Mouse (Mus musculus): ENCODE data around the gene Plagl2.
"Not testable (repeated sequence)": the region's sequence is repeated elsewhere in the genome, so short reads cannot be mapped to it uniquely, and the experiment has no call there.

DNA sequence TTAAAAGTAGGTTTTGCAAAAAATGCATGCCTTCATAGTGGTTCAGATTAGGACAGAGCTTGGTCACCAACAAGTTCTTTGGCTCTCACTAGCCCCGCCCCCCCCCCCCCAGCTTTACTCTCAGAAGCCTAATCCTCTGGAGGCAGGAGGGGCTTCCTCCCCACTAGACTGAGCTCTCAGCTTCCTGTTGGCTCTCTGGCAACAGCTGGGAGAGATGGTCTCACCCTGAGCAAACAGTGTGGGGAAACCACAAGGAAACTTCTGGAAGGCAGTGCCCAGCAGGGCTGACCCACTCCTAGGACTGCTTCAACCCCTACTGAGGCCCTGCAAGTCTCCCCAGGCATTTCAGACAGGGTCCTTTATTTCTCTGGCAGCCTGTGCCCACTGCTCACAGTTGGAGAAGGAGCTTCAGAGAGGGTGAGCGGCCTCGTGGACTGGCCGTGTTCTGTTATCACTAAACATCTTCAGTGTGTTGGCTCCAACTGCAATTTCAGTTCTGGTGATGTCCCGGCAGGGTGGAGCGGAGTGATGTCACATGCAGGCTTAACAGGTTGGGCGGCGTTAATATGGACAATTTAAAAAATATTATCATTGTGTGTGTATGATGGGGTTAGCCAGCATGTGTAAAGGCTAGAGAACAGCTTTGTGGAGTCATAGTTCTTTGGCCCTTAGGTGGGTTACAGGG is 29.1 kb upstream of the Plagl2 start:
- not testable (repeated sequence) for TF ChIP-seq POLR2A (IDR thresholded peaks at IDR 0.05; ENCODE audit: control insufficient read depth, extremely low read depth, insufficient read depth, low read length, poor library complexity); CTCF (IDR thresholded peaks at IDR 0.05; ENCODE audit: borderline replicate concordance, control insufficient read depth, extremely low read depth, insufficient read depth, low read length, poor library complexity)

Data from thymus, adult 2 months (tissue).